Mouse (Mus musculus): Measurements from ENCODE around the gene Pigp.

Pigp gene

GRCm38 (mm10) chr16:94314626-94315025 is 57.0 kb downstream of the Pigp start:
- no peak for DNase-seq

- peak; percentile 94 for DNase-seq
Observed at GRCm38 (mm10) chr16:94313229-94314030, 58.2 kb downstream of the Pigp start, which contains the start of gene Hlcs. Hlcs (minus strand) TSS chr16:94313571.

DNA sequence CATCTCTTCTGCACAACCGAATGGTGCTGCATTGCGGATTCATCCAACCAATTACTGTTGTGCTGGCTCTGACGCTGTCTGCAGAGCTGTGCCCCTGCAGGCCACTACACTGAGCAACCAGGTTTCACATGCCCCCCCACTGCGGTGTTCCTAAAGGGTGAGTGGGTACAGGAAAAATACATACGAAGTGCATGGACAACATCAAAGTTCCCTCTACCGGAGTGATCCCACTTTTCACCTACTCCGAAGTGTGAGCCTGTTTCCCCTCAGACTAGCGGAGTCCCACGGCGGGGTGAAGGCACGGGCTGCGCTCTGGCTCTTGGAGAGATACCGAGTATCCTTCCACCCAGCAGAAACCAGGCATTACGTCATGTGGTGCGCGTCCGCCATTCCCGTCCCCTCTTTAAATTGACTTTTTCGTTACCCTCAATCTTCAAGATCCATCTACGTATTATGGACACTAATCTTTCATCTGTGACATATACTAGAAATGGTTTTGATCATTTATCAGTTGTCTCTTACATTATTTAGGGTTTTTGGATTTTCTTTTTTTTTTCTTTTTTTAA is 58.9 kb downstream of the Pigp start:
- DNase-seq = peak; percentile 60 to 74

GRCm38 (mm10) chr16:94311931-94312330 is 59.7 kb downstream of the Pigp start:
- DNase-seq = no peak

DNA sequence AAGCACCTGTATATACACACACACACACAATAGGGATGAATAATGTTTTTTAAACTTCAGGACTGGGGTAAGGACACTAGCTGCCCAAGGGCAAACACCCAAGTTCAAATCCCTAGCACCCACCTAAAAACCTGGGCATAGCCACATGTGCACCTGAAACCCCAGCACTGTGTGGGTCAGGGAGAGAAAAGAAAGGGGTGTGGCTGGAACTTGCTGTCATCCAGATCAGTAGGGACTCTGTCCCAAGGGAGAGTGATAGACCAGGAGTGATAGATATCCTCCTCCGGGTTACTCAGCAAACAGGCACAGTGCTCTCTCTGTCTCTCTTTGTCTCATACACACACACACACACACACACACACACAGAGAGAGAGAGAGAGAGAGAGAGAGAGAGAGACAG is 60.2 kb downstream of the Pigp start:
- no peak for DNase-seq

- no peak for DNase-seq
Observed at GRCm38 (mm10) chr16:94309025-94309424, 62.6 kb downstream of the Pigp start.
